Mouse (Mus musculus): ENCODE results near the gene Fgb. TPM values are rescaled to one million over a fixed set of nuclear protein-coding genes. Genes with fewer than 3 reads are reported as not detected.

Gene Fgb
- total and polyA plus RNA-seq, 3 experiments, result 0.11 to 5.6 (median 0.28) TPM

DNA sequence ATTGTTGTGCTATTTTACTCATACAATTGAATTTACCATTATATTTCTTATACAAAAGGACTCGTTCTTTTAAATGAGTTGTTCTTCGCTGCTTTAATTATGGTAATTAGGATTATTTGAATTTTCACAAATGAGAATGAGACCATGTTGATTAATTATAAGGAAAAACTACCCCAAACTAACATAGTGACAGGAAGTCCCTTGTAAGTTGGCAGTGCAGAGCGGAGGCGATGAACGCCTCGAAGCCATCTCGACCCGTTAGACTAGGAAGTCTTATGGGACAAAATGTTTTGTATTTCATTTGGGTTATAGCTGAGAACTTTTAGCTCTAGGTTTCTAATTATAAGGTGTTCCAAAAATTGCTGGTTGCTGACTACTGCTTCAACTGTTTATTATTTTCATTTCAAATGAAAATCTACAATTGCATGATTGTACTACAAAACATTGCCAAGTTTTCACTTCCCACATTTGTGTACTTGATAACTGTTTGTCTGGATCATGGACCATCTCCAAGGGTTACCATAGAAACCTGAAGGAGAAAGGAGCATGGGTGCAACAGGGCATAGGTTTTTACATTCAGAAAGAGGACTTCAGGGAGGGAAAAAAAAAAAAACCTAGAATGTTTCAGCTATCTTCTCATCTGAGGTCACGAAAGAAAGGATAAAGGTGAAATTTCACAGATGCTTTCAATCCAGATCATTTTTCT, 22.0 kb downstream of the Fgb start:
- no peak for DNase-seq

GRCm38 (mm10) chr3:83025475-83026301, 24.0 kb downstream of the Fgb start, which contains the start of gene Fga:
Gene Fga, plus strand, starts transcription at chr3:83026076.
- no peak for DNase-seq

DNA sequence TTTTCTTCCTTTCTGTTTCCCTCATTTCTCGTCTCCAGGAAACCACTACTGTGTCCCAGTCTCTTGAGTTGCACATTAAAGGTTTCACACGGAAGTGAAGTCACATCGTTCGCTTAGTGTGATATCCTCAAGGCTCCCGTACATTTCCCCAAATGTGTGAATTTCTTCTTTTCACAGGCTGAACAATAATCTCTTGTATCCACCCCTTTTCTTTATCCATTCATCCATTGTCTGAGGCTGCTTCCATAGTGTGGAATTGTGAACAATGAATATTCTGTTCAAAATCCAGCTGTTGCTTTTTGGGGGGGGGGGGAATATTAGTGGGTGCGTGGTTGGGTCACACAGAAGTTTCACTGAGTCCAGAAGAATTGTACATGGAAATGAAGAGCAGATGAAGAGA, 24.6 kb downstream of the Fgb start:
- DNase-seq, result no peak

DNA sequence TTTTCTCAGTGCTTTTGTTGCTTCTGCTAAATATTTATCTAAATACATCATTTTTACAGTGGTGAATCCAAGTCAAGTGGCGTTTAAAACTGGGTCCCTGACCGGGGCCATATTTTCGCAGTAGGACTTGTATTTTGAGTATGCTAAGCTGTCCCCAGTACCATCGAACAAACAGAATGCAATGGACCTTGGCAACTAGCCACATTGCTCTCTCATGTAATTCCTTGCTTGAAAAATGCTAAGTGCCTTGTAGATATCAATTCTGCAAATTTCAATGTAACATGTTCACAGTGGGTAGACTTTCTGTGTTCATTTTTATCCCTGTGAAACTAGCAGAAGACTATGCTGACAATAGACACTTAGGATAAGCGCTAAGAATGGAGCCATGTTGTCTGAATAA, 28.5 kb downstream of the Fgb start:
- no peak for DNase-seq

DNA sequence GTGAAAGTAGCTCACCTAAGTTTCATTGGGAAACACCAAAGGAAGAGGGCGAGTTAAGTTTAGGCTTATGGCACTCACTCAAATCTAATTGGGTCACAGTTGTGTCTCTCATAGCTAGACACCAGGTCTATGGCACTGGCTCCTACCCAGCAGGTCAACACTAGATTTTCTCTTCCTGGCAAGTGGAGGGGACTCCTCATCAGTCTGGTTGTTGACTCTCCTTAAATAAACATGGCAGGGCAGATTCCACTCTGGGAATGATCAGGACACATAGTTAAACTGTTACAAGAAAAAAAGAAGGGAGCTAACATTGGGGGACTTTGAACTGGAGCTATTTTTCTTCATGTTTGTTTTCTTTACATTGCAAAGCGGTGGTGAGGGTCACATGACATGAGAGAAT, 29.3 kb downstream of the Fgb start:
- no peak for DNase-seq

DNA sequence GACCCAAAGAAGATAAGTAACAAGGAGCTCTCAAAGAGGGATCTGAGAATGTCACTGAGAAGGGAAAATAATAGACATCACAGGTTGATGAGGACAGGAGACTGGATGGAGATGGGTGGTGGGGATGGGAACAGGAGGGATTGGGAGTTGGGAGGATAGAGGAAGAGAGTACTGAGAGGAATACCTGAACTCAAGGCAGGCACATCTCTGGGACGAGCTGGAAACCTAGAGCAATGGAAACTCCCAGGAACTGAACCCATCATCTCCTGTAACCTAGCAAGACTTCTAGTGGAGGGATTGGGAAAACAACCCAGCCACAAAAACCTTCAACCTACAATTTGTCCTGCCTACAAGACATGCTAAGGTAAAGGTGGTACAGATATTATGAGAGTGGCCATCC, 33.4 kb downstream of the Fgb start:
- no peak for DNase-seq

DNA sequence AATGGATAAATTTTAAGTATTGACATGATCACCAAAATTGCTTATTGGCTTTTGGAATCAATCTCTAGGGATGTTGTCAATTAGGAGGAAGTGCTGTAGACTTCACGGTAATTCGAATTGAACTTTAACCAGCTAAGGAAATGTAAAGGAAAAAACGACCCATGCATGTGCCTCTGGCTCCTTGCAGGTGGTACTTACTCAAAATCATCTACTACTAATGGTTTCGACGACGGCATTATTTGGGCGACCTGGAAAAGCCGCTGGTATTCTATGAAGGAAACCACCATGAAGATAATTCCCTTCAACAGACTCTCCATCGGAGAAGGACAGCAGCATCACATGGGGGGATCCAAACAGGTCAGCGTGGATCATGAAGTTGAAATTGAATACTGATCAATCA, 35.7 kb downstream of the Fgb start:
- no peak for DNase-seq

DNA sequence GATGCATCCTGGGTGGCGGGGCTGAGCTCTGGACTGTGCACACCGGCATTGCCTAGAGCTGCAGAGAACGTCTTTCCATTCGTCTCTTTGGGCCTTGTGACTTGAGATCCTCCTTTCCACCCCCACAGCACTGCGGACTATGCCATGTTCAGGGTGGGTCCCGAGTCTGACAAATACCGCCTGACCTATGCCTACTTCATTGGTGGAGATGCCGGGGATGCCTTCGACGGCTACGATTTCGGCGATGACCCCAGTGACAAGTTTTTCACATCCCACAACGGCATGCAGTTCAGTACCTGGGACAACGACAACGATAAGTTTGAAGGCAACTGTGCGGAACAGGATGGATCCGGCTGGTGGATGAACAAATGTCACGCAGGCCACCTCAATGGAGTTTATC, 37.0 kb downstream of the Fgb start:
- no peak for DNase-seq

- DNase-seq, result no peak
Observed at GRCm38 (mm10) chr3:83011565-83011964, 38.1 kb downstream of the Fgb start.

DNA sequence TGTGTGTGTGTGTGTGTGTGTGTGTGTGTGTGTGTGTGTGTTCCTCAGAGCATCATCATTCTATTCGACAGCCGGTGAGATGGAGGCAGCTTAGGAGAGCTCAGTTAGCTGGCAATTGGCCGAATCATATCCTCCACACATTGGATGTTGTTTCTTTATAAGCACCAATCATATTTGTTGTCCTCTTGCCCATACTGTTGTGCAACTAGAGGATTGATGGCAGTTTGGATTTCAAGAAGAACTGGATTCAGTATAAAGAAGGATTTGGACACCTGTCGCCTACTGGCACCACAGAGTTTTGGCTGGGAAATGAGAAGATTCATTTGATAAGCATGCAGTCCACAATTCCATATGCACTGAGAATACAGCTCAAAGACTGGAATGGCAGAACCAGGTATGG, 38.5 kb downstream of the Fgb start:
- no peak for DNase-seq

DNA sequence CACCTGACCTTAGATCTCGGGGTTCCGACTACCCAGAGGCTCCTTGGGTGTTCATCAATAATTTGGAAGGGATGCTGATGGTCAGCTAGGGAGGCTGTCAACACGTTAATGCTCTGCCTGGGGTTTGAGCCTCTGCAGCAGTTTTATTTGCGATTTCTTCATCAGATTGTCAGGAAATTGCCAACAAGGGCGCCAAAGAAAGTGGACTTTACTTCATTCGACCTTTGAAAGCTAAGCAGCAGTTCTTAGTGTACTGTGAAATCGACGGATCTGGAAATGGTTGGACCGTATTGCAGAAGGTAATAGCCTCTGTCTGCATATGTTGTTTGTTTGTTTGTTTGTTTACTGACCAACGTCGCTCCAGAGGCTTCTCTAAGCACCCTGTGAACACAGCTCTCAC, 39.4 kb downstream of the Fgb start:
- no peak for DNase-seq

GRCm38 (mm10) chr3:83007557-83007956, 42.1 kb downstream of the Fgb start, which contains the start of gene Fgg:
Gene Fgg, plus strand, starts transcription at chr3:83007724.
- peak; percentile 15 for DNase-seq

- no peak for DNase-seq
Observed at GRCm38 (mm10) chr3:83004801-83005200, 44.9 kb downstream of the Fgb start.

DNA sequence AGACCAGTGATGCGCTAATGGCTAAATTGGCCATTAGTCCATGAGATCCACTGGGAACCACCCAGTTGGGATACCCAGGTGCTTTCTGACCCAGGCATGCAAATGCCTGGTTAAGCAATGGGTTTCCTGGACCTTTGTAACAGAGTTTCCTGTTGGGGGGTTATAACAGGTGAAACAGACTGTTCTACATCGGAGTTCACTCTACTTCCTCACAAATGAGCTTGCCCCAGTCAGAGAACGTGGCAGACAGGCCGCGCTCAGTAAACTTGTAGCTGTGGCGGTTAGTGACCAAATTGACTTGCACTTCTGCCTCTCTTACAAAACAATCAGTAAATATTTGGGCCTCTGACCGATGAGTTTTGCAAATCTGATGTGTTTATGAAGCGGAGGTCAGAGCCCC, 46.6 kb downstream of the Fgb start:
- DNase-seq, result no peak

- DNase-seq, result peak; percentile 21
Observed at GRCm38 (mm10) chr3:83002191-83002590, 47.5 kb downstream of the Fgb start.

DNA sequence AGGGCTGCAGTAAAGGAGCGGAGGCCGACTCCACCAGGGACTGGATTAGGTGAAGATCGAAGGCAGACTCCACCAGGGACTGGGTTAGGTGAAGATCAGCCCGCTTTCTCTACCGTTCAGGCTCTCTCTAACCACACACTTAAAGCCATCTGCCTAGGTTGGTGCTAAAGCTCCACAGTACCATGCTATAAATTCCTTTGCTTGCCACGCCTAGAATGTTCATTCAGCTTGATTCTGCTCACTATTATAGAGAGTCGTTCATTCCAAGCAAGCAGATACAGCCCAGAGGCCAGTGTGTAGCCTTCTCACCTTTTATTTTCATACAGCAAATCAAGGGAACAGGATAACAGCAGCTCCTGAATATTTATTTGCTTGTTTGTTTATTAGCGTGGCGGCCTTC, 49.7 kb downstream of the Fgb start:
- DNase-seq, result no peak

DNA sequence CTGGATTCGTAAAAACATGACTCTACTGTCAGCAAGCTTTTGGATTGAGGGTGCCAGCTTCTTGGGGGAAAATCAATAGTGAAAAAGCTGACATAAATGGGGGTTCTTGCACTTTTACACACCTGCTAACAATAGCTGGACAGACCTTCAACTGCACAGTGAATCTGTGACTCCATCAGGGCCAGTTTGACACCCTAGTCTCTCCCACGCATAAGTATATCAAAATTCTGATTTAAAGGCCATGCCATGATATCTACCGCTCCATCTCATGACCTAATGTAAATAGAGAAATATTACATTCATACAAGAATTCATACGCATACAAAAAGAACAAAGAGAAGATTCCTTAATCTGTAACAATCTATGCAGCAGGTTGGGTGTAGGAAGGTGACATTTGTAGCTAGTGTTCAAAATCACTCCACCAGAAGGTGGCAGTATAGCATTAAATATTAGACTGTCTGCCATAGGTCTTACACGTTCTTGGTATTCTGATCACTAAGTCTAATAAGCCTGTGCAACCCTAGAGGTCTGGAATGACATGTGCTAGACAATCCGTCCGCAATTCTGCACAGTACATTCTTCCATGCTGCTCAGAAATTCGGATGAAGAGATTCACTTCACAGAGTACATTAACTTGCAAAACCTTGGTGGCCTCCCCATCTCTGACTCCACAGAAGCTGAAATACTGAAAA, 50.7 kb downstream of the Fgb start:
- peak; percentile 25 for DNase-seq

- DNase-seq, result no peak
Observed at GRCm38 (mm10) chr3:82996656-82997055, 53.0 kb downstream of the Fgb start.

DNA sequence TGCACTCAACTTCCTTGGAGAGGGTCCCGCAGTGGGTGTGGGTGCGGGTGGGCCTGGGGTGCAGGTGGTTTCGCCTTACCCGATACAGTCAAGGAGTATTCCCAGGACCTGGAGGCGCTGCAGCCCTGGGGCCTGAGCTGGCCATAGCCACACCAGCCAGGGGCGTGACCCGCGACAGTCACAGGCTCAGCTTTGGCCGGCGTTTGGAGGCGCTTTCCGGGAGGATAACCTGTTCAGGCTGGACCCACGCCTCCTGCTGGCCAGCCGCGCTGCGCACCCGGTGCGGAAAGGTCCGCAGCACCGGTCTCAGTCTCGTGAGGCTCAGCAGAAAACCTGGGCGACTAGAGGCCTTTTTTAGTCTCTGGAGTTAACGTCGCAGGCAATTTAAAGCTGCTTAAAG, 54.3 kb downstream of the Fgb start:
- DNase-seq, result peak; percentile 64

- DNase-seq, result no peak
Observed at GRCm38 (mm10) chr3:82992956-82993355, 56.7 kb downstream of the Fgb start.

DNA sequence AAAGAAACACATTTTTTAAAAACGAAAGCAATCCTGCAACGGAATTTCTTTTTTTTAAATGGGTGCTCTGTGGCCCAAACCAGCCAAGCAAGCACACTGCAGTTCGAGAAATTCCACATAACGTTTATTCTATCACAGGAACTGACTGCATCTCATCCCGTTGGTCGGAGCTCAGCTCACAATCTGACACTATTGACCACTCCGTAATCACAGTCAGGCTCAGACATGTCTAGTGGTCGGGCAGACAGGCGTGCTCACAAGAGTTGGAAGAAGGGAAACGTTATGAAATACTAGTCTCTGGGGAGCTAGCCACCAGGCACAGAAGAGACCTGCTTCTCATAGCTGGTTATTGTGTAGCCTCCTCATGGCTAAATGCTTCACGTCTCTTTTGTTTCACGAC, 57.7 kb downstream of the Fgb start:
- no peak for DNase-seq
